Mouse (Mus musculus) liver, postnatal 0 days (tissue): ENCODE data around the gene Scrg1. TPM values are rescaled to one million over a fixed set of nuclear protein-coding genes. Genes with fewer than 3 reads are reported as not detected.
"Not testable (repeated sequence)": the region's sequence is repeated elsewhere in the genome, so short reads cannot be mapped to it uniquely, and the experiment has no call there.

Experiments used
- ATAC-seq: fragments of 200-750 bp; cut with Nextera tagmentation; 2 replicates; pipeline ENCODE4 v1.8.0; 2017; ENCODE audit warnings: mild to moderate bottlenecking, moderate library complexity
- DNase-seq: peaks from one replicate; pipeline ENCODE4 v3.0.0-alpha.2; 2016
- H3K27ac ChIP-seq: fragments of 300-500 bp; sonication (generic); 2 replicates; pipeline ENCODE4 v1.5.1; 2014; ENCODE audit warnings: antibody characterized with exemption, moderate library complexity, mild to moderate bottlenecking, low read depth
- H3K27me3 ChIP-seq: fragments of 300-500 bp; sonication (generic); 2 replicates; pipeline ENCODE4 v1.6.1; 2014; ENCODE audit warnings: low read length, control low read depth, mixed read lengths; ENCODE audit not compliant: insufficient read depth
- H3K36me3 ChIP-seq: fragments of 300-500 bp; sonication (generic); replicated peaks from 2 replicates; pipeline ENCODE4 v1.6.1; 2014; ENCODE audit warnings: mild to moderate bottlenecking, control low read depth, low read length, moderate library complexity, mixed read lengths; ENCODE audit not compliant: insufficient read depth
- H3K4me1 ChIP-seq: fragments of 300-500 bp; sonication (generic); 2 replicates; pipeline ENCODE4 v1.6.1; 2014; ENCODE audit warnings: antibody characterized with exemption, mild to moderate bottlenecking, control low read depth; ENCODE audit not compliant: insufficient read depth
- H3K4me2 ChIP-seq: fragments of 300-500 bp; sonication (generic); 2 replicates; pipeline ENCODE4 v1.6.1; 2014; ENCODE audit warnings: low read depth, mild to moderate bottlenecking, low read length, moderate library complexity, mixed read lengths
- H3K4me3 ChIP-seq: fragments of 300-500 bp; sonication (generic); 2 replicates; pipeline ENCODE4 v1.5.1; 2014; ENCODE audit warnings: low read depth, low read length
- H3K9ac ChIP-seq: fragments of 300-500 bp; sonication (generic); replicated peaks from 2 replicates; pipeline ENCODE4 v1.6.1; 2014; ENCODE audit warnings: mild to moderate bottlenecking, moderate library complexity
- H3K9me3 ChIP-seq: fragments of 300-500 bp; sonication (generic); 2 replicates; pipeline ENCODE4 v1.6.1; 2016; ENCODE audit warnings: mild to moderate bottlenecking, control low read depth, low read length, mixed read lengths
- CTCF ChIP-seq: sonication (generic); IDR thresholded peaks from 2 replicates; pipeline ENCODE4 v1.5.1; 2016; ENCODE audit warnings: antibody characterized with exemption, low read depth
- EP300 ChIP-seq: IDR thresholded peaks from 2 replicates; pipeline ENCODE4 v1.6.1; 2016; ENCODE audit warnings: antibody characterized with exemption, low read depth, mild to moderate bottlenecking
- WGBS: fragments of 180-500 bp; shearing (Covaris S2); extraction: QIAGEN DNeasy Blood & Tissue Kit; methylation state at CpG from one replicate; pipeline ENCODE4 v1.1.7; 2014; ENCODE audit not compliant: insufficient replicate concordance; 5-methylcytosine and 5-hydroxymethylcytosine counted together
- polyA plus RNA-seq: library from polyadenylated mRNA; unstranded; fragments of >200 nt; fragmentation: Nextera tagmentation; extraction: Ambion mirVana; gene quantifications from 2 replicates; pipeline ENCODE4 v1.2.1, GENCODE M21; 2015

Scrg1 gene
- polyA plus RNA-seq, 1 experiment from 2014 or later = 1.6 TPM

- ATAC-seq = no peak
- no peak for DNase-seq
- H3K4me3 ChIP-seq = peak overlapping the region; percentile 11; the same call in 1 of the 2 replicates
- no peaks in the 10 kb centered on the region for H3K36me3 ChIP-seq
- H3K27me3 ChIP-seq = no peaks in the 10 kb centered on the region
- H3K4me2 ChIP-seq = peak overlapping the region; percentile 28
- no peaks in the 10 kb centered on the region for H3K4me1 ChIP-seq
- H3K9ac ChIP-seq = no peak overlapping the region
- WGBS = 78% methylated on average over 8 of the region's 8 CpGs
- H3K27ac ChIP-seq = no peak overlapping the region
- H3K9me3 ChIP-seq = no peaks in the 10 kb centered on the region
- no peak for TF ChIP-seq CTCF
- TF ChIP-seq EP300 = no peak
Measured at GRCm38 (mm10) chr8:57498494-57498846, 42.7 kb downstream of the Scrg1 start.

- WGBS = 68% methylated on average over 17 of the region's 17 CpGs
- H3K4me2 ChIP-seq = peak overlapping the region; percentile 28
- no peaks in the 10 kb centered on the region for H3K36me3 ChIP-seq
- no peak overlapping the region for H3K9ac ChIP-seq
- peak; percentile 71 for ATAC-seq
- TF ChIP-seq EP300 = no peak
- TF ChIP-seq CTCF = no peak
- H3K4me1 ChIP-seq = no peaks in the 10 kb centered on the region; the same call in 1 of the 2 replicates
- H3K9me3 ChIP-seq = no peaks in the 10 kb centered on the region
- no peak overlapping the region for H3K27ac ChIP-seq
- no peak for DNase-seq
- H3K4me3 ChIP-seq = peak overlapping the region; percentile 11; the same call in 1 of the 2 replicates
- no peaks in the 10 kb centered on the region for H3K27me3 ChIP-seq
Measured at GRCm38 (mm10) chr8:57498847-57499511, 43.3 kb downstream of the Scrg1 start.

DNA sequence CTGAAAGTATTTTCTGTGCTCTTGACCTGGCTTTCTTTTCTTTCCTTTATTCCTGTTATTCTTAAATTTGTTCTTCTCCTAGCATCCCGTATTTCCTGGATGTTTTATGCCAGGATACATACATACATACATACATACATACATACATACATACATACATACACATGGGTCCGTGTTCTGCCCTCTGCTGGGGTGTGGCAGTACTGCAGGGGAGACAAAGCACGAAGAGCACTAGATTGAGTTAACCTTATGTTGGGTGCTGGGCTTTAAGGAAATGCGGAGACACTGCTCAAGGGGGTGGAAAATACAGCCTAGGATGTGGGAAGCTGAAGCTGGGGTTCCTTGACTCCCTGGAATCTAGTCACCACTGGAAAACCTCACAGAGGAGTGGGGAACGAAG is 47.9 kb downstream of the Scrg1 start:
- ATAC-seq = peak; percentile 55
- Histone ChIP-seq H3K9ac (no peak overlapping the region), H3K4me3 (no peak overlapping the region), H3K9me3 (no peaks in the 10 kb centered on the region), H3K36me3 (no peaks in the 10 kb centered on the region), H3K27ac (no peak overlapping the region), H3K4me2 (no peak overlapping the region), H3K27me3 (no peaks in the 10 kb centered on the region), H3K4me1 (peaks cover 5% of the 10 kb centered on the region; the same call in 1 of the 2 replicates)
- peak; percentile 87 for DNase-seq
- WGBS = 40% methylated on average over 5 of the region's 5 CpGs
- TF ChIP-seq CTCF (peak; percentile 94), EP300 (no peak)

- H3K9me3 ChIP-seq, DNase-seq, H3K9ac ChIP-seq, H3K27ac ChIP-seq, H3K36me3 ChIP-seq, H3K27me3 ChIP-seq: not testable (repeated sequence)
- Histone ChIP-seq H3K4me3 (peak overlapping the region; percentile 30; the same call in 1 of the 2 replicates), H3K4me1 (peaks cover 13% of the 10 kb centered on the region), H3K4me2 (peak overlapping the region; percentile 16; the same call in 1 of the 2 replicates)
- ATAC-seq = peak; percentile 52
- 62% methylated on average over 1 of the region's 1 CpGs for WGBS
Measured at GRCm38 (mm10) chr8:57505500-57505899, 49.8 kb downstream of the Scrg1 start.

- H3K27me3 ChIP-seq = no peaks in the 10 kb centered on the region
- DNase-seq (no peak), ATAC-seq (no peak)
- H3K36me3 ChIP-seq = no peaks in the 10 kb centered on the region
- no peak overlapping the region; the same call in 1 of the 2 replicates for H3K4me2 ChIP-seq
- H3K9me3 ChIP-seq = no peaks in the 10 kb centered on the region
- H3K9ac ChIP-seq = no peak overlapping the region
- no peak for TF ChIP-seq EP300
- no peak for TF ChIP-seq CTCF
- H3K4me1 ChIP-seq = peaks cover 14% of the 10 kb centered on the region
- H3K27ac ChIP-seq = no peak overlapping the region
- H3K4me3 ChIP-seq = no peak overlapping the region
- WGBS = 85% methylated on average over 4 of the region's 4 CpGs
Measured at GRCm38 (mm10) chr8:57507556-57508063, 51.9 kb downstream of the Scrg1 start.

- no peak for TF ChIP-seq EP300
- TF ChIP-seq CTCF = no peak
- Histone ChIP-seq H3K36me3 (peaks cover 4% of the 10 kb centered on the region; the same call in 1 of the 2 replicates), H3K4me3 (no peak overlapping the region), H3K9me3 (no peaks in the 10 kb centered on the region), H3K4me1 (peaks cover 16% of the 10 kb centered on the region), H3K4me2 (no peak overlapping the region), H3K9ac (no peak overlapping the region), H3K27me3 (no peaks in the 10 kb centered on the region), H3K27ac (no peak overlapping the region)
- ATAC-seq (no peak), DNase-seq (no peak)
- 68% methylated on average over 4 of the region's 4 CpGs for WGBS
Measured at GRCm38 (mm10) chr8:57508657-57509056, 52.9 kb downstream of the Scrg1 start.
